Mouse (Mus musculus): ENCODE results near the gene Fam133b.

Gene Fam133b

GRCm38 (mm10) chr5:3543629-3544479 is at the start of gene Fam133b:
Gene Fam133b, plus strand, starts transcription at chr5:3543833.
- in situ Hi-C loops (cut with MseI, MboI), result no loop called here

- in situ Hi-C loops (cut with MseI, MboI), result no loop called here
These were observed 49.7 kb upstream of the Fam133b start for GRCm38 (mm10) chr5:3493968-3494367.

- in situ Hi-C loops (cut with MseI, MboI), result no loop called here
These were observed 49.0 kb upstream of the Fam133b start for GRCm38 (mm10) chr5:3494452-3495187.

- in situ Hi-C loops (cut with MseI, MboI), result no loop called here
These were observed 46.1 kb upstream of the Fam133b start for GRCm38 (mm10) chr5:3497505-3497925.

- in situ Hi-C loops (cut with MseI, MboI), result no loop called here
These were observed 43.3 kb upstream of the Fam133b start for GRCm38 (mm10) chr5:3500298-3500697.

GRCm38 (mm10) chr5:3500957-3501563 is 42.6 kb upstream of the Fam133b start:
- in situ Hi-C loops (cut with MseI, MboI), result no loop called here

GRCm38 (mm10) chr5:3501564-3502001 is 42.0 kb upstream of the Fam133b start:
- in situ Hi-C loops (cut with MseI, MboI), result no loop called here

GRCm38 (mm10) chr5:3502610-3503350 is 40.9 kb upstream of the Fam133b start:
- in situ Hi-C loops (cut with MseI, MboI), result no loop called here

GRCm38 (mm10) chr5:3503373-3503772 is 40.3 kb upstream of the Fam133b start:
- in situ Hi-C loops (cut with MseI, MboI), result no loop called here

- in situ Hi-C loops (cut with MseI, MboI), result no loop called here
These were observed 39.8 kb upstream of the Fam133b start for GRCm38 (mm10) chr5:3503836-3504323.

- in situ Hi-C loops (cut with MseI, MboI), result no loop called here
These were observed 39.2 kb upstream of the Fam133b start for GRCm38 (mm10) chr5:3504453-3504852.

- in situ Hi-C loops (cut with MseI, MboI), result no loop called here
These were observed 38.1 kb upstream of the Fam133b start for GRCm38 (mm10) chr5:3505553-3505952.

- in situ Hi-C loops (cut with MseI, MboI), result no loop called here
These were observed 34.9 kb upstream of the Fam133b start for GRCm38 (mm10) chr5:3508480-3509381.

GRCm38 (mm10) chr5:3509503-3509902 is 34.1 kb upstream of the Fam133b start:
- in situ Hi-C loops (cut with MseI, MboI), result no loop called here

- in situ Hi-C loops (cut with MseI, MboI), result loop anchor here in 1 of 2 experiments (10.0 kb wide), 1 partner anchor 166 kb away; the partner anchor contains the start of gene Cdk6
These were observed 32.4 kb upstream of the Fam133b start for GRCm38 (mm10) chr5:3511097-3511795.

- in situ Hi-C loops (cut with MseI, MboI), result loop anchor here in 1 of 2 experiments (10.0 kb wide), 1 partner anchor 168 kb away; the partner anchor contains the start of gene Cdk6
These were observed 31.0 kb upstream of the Fam133b start for GRCm38 (mm10) chr5:3512584-3512983.

GRCm38 (mm10) chr5:3514901-3515311 is 28.7 kb upstream of the Fam133b start:
- in situ Hi-C loops (cut with MseI, MboI), result loop anchor here in 1 of 2 experiments (10.0 kb wide), 1 partner anchor 170 kb away; the partner anchor contains the start of gene Cdk6

GRCm38 (mm10) chr5:3515477-3515876 is 28.2 kb upstream of the Fam133b start:
- in situ Hi-C loops (cut with MseI, MboI), result loop anchor here in 1 of 2 experiments (10.0 kb wide), 1 partner anchor 171 kb away; the partner anchor contains the start of gene Cdk6

GRCm38 (mm10) chr5:3516481-3517075 is 27.1 kb upstream of the Fam133b start:
- in situ Hi-C loops (cut with MseI, MboI), result loop anchor here in 1 of 2 experiments (10.0 kb wide), 1 partner anchor 172 kb away; the partner anchor contains the start of gene Cdk6
